Mouse (Mus musculus) common myeloid progenitor, adult 5-6 weeks (primary cell): ENCODE measurements around the gene Lrrc75a. TPM values are rescaled to one million over a fixed set of nuclear protein-coding genes. Genes with fewer than 3 reads are reported as not detected.

Source experiments
- ATAC-seq: replicated peaks from 2 replicates; pipeline ENCODE4 v1.8.0; 2016; ENCODE audit warnings: low read depth, mild to moderate bottlenecking, moderate TSS enrichment, inconsistent platforms; ENCODE audit not compliant: poor library complexity, severe bottlenecking
- total RNA-seq: library from RNA; stranded (forward); fragments of 200-1000, 187-1606 nt; gene quantifications from 2 replicates; pipeline ENCODE4 v1.2.3, GENCODE M21; 2017

Lrrc75a gene
- total RNA-seq, 1 experiment from 2014 or later = 6.9 TPM

GRCm38 (mm10) chr11:62622850-62623249, 25.5 kb downstream of the Lrrc75a start:
- no peak for ATAC-seq

DNA sequence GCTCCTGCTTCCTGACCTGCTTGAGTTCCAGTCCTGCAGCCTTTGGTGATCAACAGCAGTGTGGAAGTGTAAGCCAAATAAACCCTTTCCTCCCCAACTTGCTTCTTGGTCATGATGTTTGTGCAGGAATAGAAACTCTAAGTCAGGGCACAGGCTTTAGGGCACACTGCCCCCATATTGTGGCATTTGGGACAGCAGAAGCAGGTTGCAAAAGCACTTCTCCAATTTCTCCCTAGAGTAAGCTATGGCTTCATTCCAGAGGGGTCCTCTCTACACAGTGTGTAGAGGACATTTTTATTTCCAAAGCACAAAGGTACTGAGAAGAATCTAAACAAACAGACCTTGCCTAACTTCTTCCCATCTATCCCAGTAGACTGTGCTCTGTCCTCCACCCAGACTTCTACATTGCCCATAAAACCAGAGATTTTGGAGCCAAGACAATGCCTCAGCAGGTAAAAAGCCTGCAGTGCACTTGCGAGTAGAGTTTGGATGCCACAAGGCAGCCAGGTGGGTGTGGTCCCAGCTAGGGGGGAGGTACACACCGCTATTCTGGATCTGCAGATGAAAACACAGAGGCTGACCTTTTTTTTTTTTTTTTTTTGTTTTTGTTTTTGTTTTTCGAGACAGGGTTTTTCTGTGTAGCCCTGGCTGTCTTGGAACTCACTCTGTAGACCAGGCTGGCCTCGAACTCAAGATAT, 26.6 kb downstream of the Lrrc75a start:
- peak; percentile 51 for ATAC-seq

DNA sequence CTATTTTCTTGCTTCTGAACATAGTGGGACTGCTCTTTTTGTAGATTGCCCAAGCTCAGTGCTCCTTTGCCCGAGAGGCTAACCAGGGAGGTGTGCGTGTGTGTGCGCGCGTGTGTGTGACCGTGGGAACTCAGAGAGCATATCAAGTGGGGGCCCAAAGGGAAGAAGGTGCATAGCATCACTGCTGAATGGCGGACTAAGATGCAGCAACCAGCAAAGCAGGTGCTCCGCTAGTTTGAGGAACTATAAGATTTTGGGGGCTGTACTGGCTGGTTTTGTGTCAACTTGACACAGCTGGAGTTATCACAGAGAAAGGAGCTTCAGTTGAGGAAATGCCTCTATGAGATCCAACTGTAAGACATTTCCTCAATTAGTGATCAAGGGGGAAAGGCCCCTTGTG, 27.2 kb downstream of the Lrrc75a start:
- peak; percentile 34; the same call in 1 of the 2 replicates for ATAC-seq

GRCm38 (mm10) chr11:62615456-62615855, 32.9 kb downstream of the Lrrc75a start:
- ATAC-seq = no peak

GRCm38 (mm10) chr11:62614876-62615410, 33.4 kb downstream of the Lrrc75a start:
- ATAC-seq = no peak

DNA sequence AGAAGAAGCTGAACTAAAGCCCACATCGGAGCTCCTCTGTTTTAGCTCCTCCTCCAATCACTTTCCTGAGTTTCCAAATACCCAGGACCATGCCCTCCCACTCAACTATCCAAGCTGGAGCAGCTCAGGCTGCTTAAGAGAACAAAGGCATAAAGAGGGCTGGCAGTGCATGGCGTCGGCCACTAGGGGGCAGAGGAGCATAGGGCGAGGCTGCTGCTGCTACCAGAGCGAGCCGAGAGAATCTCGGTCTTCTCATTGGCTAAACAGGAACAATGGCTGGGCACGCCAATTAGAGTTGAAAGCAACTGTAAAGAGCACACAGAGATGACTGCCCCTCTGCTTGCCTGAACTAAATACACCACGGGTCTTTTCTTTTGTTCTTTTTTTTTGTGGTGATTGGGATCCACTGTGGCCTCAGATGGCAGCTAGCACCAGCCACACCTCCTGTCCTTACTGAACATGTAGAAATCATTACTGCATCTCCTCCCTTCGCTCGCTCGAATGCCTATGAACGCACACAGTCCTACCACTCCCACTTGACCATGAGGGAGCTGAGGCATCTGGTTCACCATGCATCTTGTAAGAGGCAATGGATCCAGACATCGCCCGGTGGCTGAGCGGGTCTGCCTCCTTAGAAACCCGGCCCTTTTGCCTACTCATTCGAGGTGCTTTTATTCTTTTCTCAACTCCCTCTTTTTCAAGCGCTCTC, 34.5 kb downstream of the Lrrc75a start:
- ATAC-seq = peak; percentile 87

DNA sequence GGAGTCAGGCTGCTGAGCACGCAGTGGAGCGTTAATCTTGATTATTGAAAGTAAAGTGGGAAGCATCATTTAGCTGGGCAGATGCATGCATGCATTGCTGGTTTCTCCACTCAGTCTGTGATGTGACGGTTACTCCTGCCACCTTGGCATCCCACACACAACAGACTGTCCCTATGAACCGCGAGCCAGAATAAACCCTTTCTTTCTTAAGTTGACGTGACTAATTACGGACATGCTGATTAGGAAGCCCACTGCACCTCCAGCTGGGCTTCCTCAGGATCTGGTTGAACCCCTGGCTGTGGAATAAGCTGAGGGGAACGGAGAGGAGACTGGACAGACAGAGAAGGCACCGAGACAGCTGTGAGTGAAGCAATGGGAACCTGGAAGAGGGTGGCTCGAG, 35.7 kb downstream of the Lrrc75a start:
- no peak for ATAC-seq

DNA sequence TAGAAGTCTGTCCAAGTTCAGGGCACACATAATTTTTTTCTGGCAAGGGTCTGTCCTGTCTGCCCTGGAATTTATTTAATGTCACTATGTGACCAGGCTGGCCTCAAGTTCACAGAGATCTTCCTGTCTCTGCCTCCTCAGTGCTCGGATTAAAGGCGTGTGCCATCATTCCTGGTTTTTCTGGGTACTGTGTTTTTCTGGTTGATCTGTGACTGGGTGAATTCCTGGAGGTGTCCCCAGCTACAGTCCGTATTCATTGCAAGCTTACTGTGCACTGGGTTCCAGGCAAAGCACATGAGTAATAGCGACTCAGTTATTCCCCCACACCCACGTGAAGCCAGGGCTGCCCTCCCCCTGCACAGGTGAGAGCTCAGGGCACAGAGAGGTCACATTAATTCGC, 38.0 kb downstream of the Lrrc75a start:
- no peak for ATAC-seq

DNA sequence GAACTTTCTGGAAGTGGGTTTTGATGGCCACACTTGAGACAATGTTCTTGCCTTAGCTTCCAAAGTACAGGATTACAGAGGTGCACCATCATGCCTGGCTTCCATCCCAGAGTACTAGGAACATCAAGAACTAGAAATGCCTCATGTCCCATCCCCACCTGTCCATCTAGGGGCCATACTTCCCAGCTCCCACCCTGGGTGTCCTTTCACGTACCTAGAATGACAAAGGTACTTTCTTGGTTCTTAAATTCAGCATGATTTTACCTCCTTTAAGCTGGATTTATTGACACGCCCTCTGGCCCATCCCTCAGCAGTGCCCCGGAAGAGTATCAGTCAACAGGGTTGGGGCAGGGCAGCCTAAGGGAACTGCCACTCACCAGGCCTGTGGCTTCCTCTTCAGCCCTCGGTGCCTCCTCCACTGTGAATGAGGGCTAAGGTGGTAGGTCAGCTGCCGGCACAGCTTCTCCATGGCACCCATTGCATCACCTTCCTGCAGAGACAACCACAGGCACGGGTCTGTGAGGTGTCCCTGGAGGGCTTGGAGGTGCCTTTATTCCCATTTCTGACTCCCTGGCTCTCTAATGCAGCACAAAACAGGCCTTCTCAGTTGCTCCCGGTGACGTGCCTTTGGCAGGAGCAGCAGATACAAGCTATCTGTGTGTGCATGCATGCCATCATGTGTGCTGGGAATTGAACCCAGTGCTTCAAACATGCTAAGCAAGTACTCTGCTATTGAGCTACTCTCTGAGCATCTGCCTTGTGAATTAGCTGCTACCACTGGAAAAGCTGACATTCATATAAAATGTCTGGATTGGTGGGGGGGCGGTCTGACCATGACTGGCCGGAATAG, 39.3 kb downstream of the Lrrc75a start:
- ATAC-seq = peak; percentile 67

- no peak for ATAC-seq
These were observed 40.4 kb downstream of the Lrrc75a start for GRCm38 (mm10) chr11:62607952-62608201.

DNA sequence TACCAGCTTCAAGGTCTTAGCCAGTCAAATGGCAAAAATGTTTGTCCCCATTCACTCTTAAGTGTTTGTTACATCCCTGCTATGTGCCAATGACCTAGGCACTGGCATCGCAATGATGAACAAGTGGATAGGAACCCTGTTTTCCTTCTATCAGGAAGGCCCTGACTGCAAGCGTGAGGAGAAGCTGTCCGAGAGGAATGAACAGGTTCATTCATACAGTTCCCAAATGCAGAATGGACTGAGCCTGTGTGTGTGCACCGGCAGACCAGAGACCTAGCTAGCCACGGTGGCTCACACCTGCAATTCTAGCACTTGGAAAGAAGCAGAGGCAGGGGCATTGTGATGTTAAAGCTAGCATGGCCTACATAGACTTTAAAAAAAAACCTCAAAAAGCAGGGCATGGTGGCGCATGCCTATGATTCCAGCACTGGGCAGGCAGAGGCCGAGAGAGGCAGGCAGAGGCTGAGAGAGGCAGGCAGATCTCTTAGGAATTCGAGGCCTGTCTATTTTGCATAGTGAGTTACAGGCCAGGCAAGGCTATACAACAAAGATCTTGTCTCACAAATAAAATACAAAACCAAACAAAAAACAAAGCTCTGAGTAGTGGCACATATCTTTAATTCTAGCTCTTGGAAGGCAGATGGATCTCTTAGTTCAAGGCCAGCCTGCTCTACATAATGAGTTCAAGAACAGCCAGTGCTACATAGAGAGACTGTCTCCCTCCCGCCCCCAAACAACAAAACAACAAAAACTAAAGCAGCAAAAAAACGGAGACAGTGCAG, 41.0 kb downstream of the Lrrc75a start:
- ATAC-seq = no peak

DNA sequence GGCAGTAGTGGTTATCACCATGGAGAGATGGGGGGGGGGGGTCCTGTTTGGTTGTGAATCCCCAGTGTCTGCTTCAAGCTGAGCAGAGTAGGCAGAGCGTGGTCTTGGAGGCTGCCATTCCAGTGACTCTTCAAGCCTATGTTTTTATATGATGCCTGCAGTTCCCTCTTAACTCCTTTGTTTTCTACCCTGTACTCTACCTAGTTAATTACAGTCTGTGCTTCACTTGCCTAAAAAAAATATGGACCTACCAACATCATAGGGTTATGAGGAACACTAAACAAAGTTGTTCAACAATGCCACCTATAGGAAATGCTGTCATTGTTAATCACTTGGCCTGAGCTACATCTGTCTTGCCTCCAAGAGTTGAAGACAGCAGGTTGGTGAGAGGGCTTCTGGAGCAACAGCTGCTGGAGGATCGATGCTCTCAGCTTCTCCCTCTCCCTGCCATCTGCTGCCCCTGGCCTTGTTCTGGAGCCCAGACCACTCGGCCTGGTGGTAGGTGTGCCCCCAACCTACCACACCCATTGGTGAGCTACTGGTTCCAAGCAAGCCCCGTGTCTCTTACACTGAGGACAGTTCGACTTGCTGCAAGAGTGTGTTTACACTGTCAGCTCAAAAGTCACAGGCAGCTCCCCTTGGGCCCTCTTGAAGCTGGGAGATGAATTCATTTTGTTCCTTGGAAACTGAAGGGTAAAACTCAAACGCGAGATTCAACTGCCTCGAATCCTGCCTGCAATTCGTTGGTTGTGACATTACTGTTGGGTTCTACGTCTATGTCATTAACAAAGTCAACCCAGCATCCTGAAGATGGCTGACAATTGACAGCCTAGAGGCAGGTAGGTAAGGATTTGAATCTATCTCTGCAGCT, 41.8 kb downstream of the Lrrc75a start:
- no peak for ATAC-seq

DNA sequence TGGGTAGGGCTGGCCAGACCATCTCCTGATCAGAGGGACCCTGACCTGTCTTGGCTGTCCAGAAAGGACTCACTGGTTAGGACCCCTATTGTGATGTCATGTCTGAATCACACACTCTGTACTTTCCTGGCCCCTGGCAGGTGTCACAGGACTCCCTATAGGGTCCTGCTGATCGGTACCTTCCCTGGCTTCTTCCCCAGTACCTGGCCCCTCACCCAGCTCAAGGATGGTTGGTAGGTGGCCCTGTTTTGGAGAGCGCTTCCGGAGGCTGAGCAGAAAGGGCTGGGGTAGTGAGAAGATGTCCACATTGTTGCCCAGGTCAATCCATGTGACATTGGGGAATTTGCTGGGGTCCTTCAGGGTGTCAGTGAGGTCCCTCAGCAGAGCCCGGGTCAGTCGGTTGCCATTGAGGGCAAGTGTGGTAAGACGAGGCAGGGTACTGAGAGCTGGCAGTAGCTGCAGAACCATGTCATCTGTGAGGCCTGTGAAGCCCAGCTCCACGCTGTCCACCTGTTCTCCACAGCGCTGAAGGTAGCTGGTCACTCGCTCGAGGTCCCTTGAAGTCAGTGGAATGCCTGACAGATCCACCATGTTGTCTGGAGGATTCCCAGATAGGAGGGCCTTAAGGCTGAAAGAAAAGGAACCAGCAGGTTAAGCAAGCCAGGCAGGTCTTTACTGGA, 42.6 kb downstream of the Lrrc75a start:
- no peak for ATAC-seq

- ATAC-seq = no peak
These were observed 43.3 kb downstream of the Lrrc75a start for GRCm38 (mm10) chr11:62604886-62605618.

- no peak for ATAC-seq
These were observed 44.1 kb downstream of the Lrrc75a start for GRCm38 (mm10) chr11:62604123-62604706.

GRCm38 (mm10) chr11:62603312-62604056, 44.8 kb downstream of the Lrrc75a start:
- peak; percentile 1; the same call in 1 of the 2 replicates for ATAC-seq
